ENCODE assay signal across 8 mouse cellular contexts in the genomic region with DNA sequence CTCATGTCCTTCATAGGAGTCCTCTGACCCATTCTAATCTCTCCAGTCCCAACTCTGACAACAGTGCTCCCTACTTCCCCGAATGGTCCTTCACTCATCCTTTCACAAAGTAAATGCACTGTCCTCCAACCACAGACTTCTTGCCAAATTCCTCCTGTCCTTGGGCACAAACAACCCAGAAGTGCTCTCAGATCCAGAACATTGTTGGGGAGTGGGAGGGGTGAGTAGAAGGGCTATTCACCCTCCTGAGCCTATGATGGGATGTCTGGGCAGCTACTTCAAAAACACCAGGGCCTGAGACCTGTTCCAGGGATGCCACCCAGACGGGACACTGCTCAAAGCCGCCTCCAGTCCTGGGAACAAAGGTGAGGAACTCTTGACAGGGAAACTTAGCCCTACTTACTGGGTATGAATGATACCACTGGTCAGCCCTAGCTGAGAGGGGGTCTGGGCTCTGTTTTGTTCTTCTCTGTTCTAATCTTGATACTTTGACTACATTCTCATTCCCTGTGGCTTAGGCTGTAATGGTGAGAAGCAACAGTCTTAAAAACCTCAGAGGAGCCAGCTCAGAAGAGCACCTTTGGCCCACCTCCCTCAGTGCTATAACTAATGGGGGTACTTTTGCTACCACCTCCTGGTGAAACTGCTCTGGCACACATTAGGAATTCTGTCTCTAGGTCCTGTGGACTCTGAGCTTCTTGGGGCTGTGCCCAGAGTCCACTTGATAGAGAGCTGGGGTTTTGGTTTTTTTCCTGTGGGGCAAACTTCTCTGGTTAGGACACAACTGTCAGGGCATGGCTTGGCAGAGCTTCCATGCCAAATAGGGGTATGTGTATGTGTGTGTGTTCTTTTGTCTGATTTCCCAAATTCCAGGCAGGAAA.
DNase-seq lines count a peak whose midpoint lies in the region; ATAC-seq lines count a peak whose summit lies in the region.

No protein-coding gene starts in this region.

- H3K4me3 ChIP-seq in liver, embryonic 12.5 days, result no peak overlapping the region
- no peak overlapping the region for H3K4me3 ChIP-seq in hindbrain, embryonic 15.5 days
- H3K4me3 ChIP-seq in liver, embryonic 16.5 days (ENCODE audit: low read depth, low read length), result no peak overlapping the region
- H3K4me3 ChIP-seq in stomach, embryonic 16.5 days (replicated peaks; ENCODE audit: low read length), result no peak overlapping the region

- ATAC-seq in liver, embryonic 12.5 days, result no peak
- ATAC-seq in hindbrain, embryonic 15.5 days (ENCODE audit: low FRiP score, low read depth), result no peak; the same call in 1 of the 2 replicates
- ATAC-seq in liver, embryonic 16.5 days (ENCODE audit: low read depth), result 0 out of 2 replicates have a peak, but pooled peaks have one; percentile 33
- no peak for ATAC-seq in stomach, embryonic 16.5 days (ENCODE audit: insufficient read depth, low FRiP score)

- 0 out of 2 replicates have a peak, but pooled peaks cover 22% of the 10 kb centered on the region for H3K27me3 ChIP-seq in liver, embryonic 12.5 days (replicated peaks)
- H3K27me3 ChIP-seq in hindbrain, embryonic 15.5 days, result no peaks in the 10 kb centered on the region
- no peaks in the 10 kb centered on the region for H3K27me3 ChIP-seq in liver, embryonic 16.5 days (ENCODE audit: control insufficient read depth, insufficient read depth, low read depth, low read length)
- H3K27me3 ChIP-seq in stomach, embryonic 16.5 days (ENCODE audit: control insufficient read depth, insufficient read depth, low read length), result no peaks in the 10 kb centered on the region

- no peak overlapping the region for H3K9ac ChIP-seq in liver, embryonic 12.5 days
- no peak overlapping the region for H3K9ac ChIP-seq in hindbrain, embryonic 15.5 days
- no peak overlapping the region for H3K9ac ChIP-seq in liver, embryonic 16.5 days (ENCODE audit: low read depth, low read length)
- H3K9ac ChIP-seq in stomach, embryonic 16.5 days (ENCODE audit: low read length), result peak overlapping the region; percentile 56

- no peak overlapping the region for H3K27ac ChIP-seq in liver, embryonic 12.5 days
- peak overlapping the region; percentile 87 for H3K27ac ChIP-seq in hindbrain, embryonic 15.5 days (replicated peaks)
- no peak overlapping the region for H3K27ac ChIP-seq in liver, embryonic 16.5 days (ENCODE audit: low read length)
- H3K27ac ChIP-seq in stomach, embryonic 16.5 days (ENCODE audit: low read length), result peak overlapping the region; percentile 95

- H3K4me1 ChIP-seq in liver, embryonic 12.5 days, result peaks cover 42% of the 10 kb centered on the region
- H3K4me1 ChIP-seq in hindbrain, embryonic 15.5 days (replicated peaks), result peaks cover 43% of the 10 kb centered on the region
- peaks cover 17% of the 10 kb centered on the region for H3K4me1 ChIP-seq in liver, embryonic 16.5 days (ENCODE audit: control insufficient read depth, low read depth, low read length)
- peaks cover 54% of the 10 kb centered on the region for H3K4me1 ChIP-seq in stomach, embryonic 16.5 days (ENCODE audit: control insufficient read depth, insufficient read depth, low read length)

- no peak overlapping the region for H3K4me2 ChIP-seq in liver, embryonic 12.5 days
- H3K4me2 ChIP-seq in hindbrain, embryonic 15.5 days, result no peak overlapping the region
- no peak overlapping the region for H3K4me2 ChIP-seq in liver, embryonic 16.5 days (ENCODE audit: low read depth, low read length)
- H3K4me2 ChIP-seq in stomach, embryonic 16.5 days (ENCODE audit: low read depth, low read length), result no peak overlapping the region

- no peaks in the 10 kb centered on the region for H3K9me3 ChIP-seq in liver, embryonic 12.5 days (replicated peaks)
- no peaks in the 10 kb centered on the region for H3K9me3 ChIP-seq in hindbrain, embryonic 15.5 days
- H3K9me3 ChIP-seq in liver, embryonic 16.5 days (replicated peaks; ENCODE audit: control insufficient read depth, low read length), result no peaks in the 10 kb centered on the region
- H3K9me3 ChIP-seq in stomach, embryonic 16.5 days (replicated peaks; ENCODE audit: control insufficient read depth, low read length), result no peaks in the 10 kb centered on the region

- no peaks in the 10 kb centered on the region for H3K36me3 ChIP-seq in liver, embryonic 12.5 days
- no peaks in the 10 kb centered on the region for H3K36me3 ChIP-seq in hindbrain, embryonic 15.5 days
- no peaks in the 10 kb centered on the region for H3K36me3 ChIP-seq in liver, embryonic 16.5 days (ENCODE audit: control insufficient read depth, insufficient read depth)
- no peaks in the 10 kb centered on the region for H3K36me3 ChIP-seq in stomach, embryonic 16.5 days (ENCODE audit: control insufficient read depth, insufficient read depth, low read length)

- peak; percentile 2 for DNase-seq in liver
- DNase-seq in fibroblast of lung, adult 2 months (ENCODE audit: low read depth), result peak; percentile 76
- no peak for DNase-seq in thymus, postnatal 14 days
- no peak for DNase-seq in thymus, postnatal 0 days (ENCODE audit: low spot score)

- 73% methylated on average over 3 of the region's 3 CpGs for WGBS in liver, embryonic 12.5 days (ENCODE audit: insufficient replicate concordance)
- WGBS in hindbrain, embryonic 15.5 days, result 78% methylated on average over 3 of the region's 3 CpGs
- 58% methylated on average over 3 of the region's 3 CpGs for WGBS in liver, embryonic 16.5 days (ENCODE audit: insufficient replicate concordance)
- WGBS in stomach, embryonic 16.5 days, result 81% methylated on average over 3 of the region's 3 CpGs

Comparison
In these comparisons a context has a peak if more than half of its experiments do, and no peak if none do; other contexts are left out.
1. DNase-seq: peak in liver (single experiment) and fibroblast of lung, adult 2 months (single experiment); none in thymus, postnatal 14 days (single experiment) and thymus, postnatal 0 days (single experiment).
2. H3K27ac ChIP-seq: peak in hindbrain, embryonic 15.5 days (single experiment) and stomach, embryonic 16.5 days (single experiment); none in liver, embryonic 12.5 days (single experiment) and liver, embryonic 16.5 days (single experiment).